Mouse (Mus musculus) liver, adult 2 months (tissue): ENCODE results near the gene Efna4. TPM values are rescaled to one million over a fixed set of nuclear protein-coding genes. Genes with fewer than 3 reads are reported as not detected.

Source experiments
- DNase-seq: peaks from one replicate; pipeline ENCODE4 v3.0.0-alpha.2; 2011; ENCODE audit warnings: low read depth, low spot score; ENCODE audit errors: extremely low read depth
- H3K27ac ChIP-seq: fragments of 200-500 bp; replicated peaks from 2 replicates; pipeline ENCODE4 v1.5.1; 2012; ENCODE audit warnings: low read depth, mild to moderate bottlenecking, control low read depth, inconsistent platforms, low read length; ENCODE audit not compliant: insufficient read depth
- H3K27me3 ChIP-seq: fragments of 200-500 bp; 2 replicates; pipeline ENCODE4 v1.6.1; 2012; ENCODE audit warnings: mild to moderate bottlenecking, moderate library complexity, low read length, inconsistent platforms; ENCODE audit not compliant: control insufficient read depth, insufficient read depth
- H3K36me3 ChIP-seq: fragments of 200-500 bp; 2 replicates; pipeline ENCODE4 v1.6.1; 2012; ENCODE audit warnings: low read length, inconsistent platforms; ENCODE audit not compliant: control insufficient read depth, insufficient read depth
- H3K4me1 ChIP-seq: fragments of 200-500 bp; 2 replicates; pipeline ENCODE4 v1.6.1; 2011; ENCODE audit warnings: low read length; ENCODE audit not compliant: control insufficient read depth, insufficient read depth
- H3K4me3 ChIP-seq: fragments of 200-500 bp; 2 replicates; pipeline ENCODE4 v1.5.1; 2011; ENCODE audit warnings: low read depth, mild to moderate bottlenecking, control low read depth, low read length, moderate library complexity; ENCODE audit not compliant: insufficient read depth
- H3K79me2 ChIP-seq: fragments of 200-500 bp; 2 replicates; pipeline ENCODE4 v1.6.1; 2012; ENCODE audit warnings: inconsistent platforms, mild to moderate bottlenecking, low read length, moderate library complexity; ENCODE audit not compliant: control insufficient read depth, insufficient read depth
- H3K9ac ChIP-seq: fragments of 200-500 bp; 2 replicates; pipeline ENCODE4 v1.6.1; 2012; ENCODE audit warnings: low read depth, mild to moderate bottlenecking, control low read depth, inconsistent platforms, low read length
- CTCF ChIP-seq: fragments of 200-500 bp; IDR thresholded peaks from 2 replicates; pipeline ENCODE4 v1.5.1; 2011; ENCODE audit warnings: low read depth, low read length, control low read depth
- POLR2A ChIP-seq: fragments of 200-500 bp; IDR thresholded peaks from 2 replicates; pipeline ENCODE4 v1.6.1; 2011; ENCODE audit warnings: low read length, control low read depth; ENCODE audit not compliant: insufficient read depth; ENCODE audit errors: extremely low read depth
- WGBS: fragments of 180-500 bp; shearing (Covaris S2); methylation state at CpG from one replicate; pipeline ENCODE4 v1.1.7; 2018; 5-methylcytosine and 5-hydroxymethylcytosine counted together
- polyA plus RNA-seq: library from polyadenylated mRNA; depleted of rRNA; stranded (reverse); fragments of >200 nt; gene quantifications from 2 replicates; pipeline ENCODE4 v1.2.3, GENCODE M21; 2012
- total RNA-seq: library from RNA; depleted of rRNA; stranded (reverse); fragments of >200 nt; gene quantifications from 2 replicates; pipeline ENCODE4 v1.2.3, GENCODE M21; 2014

Gene Efna4
- total and polyA plus RNA-seq, 2 experiments: 0.06 TPM; not detected in 1

- TF ChIP-seq POLR2A (no peak), CTCF (no peak)
- Histone ChIP-seq H3K9ac (no peak overlapping the region), H3K27ac (no peak overlapping the region), H3K36me3 (no peaks in the 10 kb centered on the region), H3K79me2 (no peaks in the 10 kb centered on the region), H3K27me3 (peaks cover 46% of the 10 kb centered on the region), H3K4me3 (no peak overlapping the region), H3K4me1 (peaks cover 21% of the 10 kb centered on the region)
- WGBS: 27% methylated on average over 21 of the region's 21 CpGs
- no peak for DNase-seq
Measured at GRCm38 (mm10) chr3:89318971-89319590, 18.7 kb downstream of the Efna4 start.

DNA sequence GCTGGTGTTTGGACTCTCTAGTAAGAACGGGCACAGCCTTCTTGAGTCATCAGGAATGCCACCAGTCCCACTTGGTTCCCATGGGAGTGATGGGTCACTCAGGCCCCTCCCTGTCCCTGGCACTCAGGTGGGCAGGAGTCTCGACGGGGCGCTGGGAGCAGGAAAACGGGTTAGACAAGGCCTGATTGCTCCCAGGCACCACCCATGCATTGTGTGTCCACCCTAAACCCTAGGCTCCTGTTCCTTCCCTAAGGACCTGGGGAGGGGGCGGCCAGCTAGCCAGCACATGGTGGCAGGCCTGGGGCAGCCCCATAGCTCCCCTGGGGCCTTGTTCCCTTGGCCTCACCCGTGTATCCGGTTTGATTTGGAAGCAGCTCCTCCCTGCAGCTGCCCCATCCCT lies 19.5 kb downstream of the Efna4 start:
- no peak for DNase-seq
- no peak for TF ChIP-seq POLR2A
- no peak overlapping the region for H3K9ac ChIP-seq
- no peaks in the 10 kb centered on the region for H3K79me2 ChIP-seq
- WGBS: 85% methylated on average over 8 of the region's 8 CpGs
- H3K36me3 ChIP-seq: no peaks in the 10 kb centered on the region
- H3K4me3 ChIP-seq: no peak overlapping the region
- peaks cover 46% of the 10 kb centered on the region for H3K27me3 ChIP-seq
- H3K4me1 ChIP-seq: peaks cover 21% of the 10 kb centered on the region
- H3K27ac ChIP-seq: no peak overlapping the region

- Histone ChIP-seq H3K79me2 (no peaks in the 10 kb centered on the region), H3K4me1 (peaks cover 16% of the 10 kb centered on the region; the same call in 1 of the 2 replicates), H3K36me3 (no peaks in the 10 kb centered on the region), H3K27me3 (peaks cover 37% of the 10 kb centered on the region), H3K4me3 (no peak overlapping the region), H3K27ac (no peak overlapping the region), H3K9ac (no peak overlapping the region)
- WGBS: 77% methylated on average over 6 of the region's 6 CpGs
- TF ChIP-seq CTCF: no peak
- no peak for TF ChIP-seq POLR2A
- no peak for DNase-seq
Measured at GRCm38 (mm10) chr3:89317246-89317645, 20.6 kb downstream of the Efna4 start.

DNA sequence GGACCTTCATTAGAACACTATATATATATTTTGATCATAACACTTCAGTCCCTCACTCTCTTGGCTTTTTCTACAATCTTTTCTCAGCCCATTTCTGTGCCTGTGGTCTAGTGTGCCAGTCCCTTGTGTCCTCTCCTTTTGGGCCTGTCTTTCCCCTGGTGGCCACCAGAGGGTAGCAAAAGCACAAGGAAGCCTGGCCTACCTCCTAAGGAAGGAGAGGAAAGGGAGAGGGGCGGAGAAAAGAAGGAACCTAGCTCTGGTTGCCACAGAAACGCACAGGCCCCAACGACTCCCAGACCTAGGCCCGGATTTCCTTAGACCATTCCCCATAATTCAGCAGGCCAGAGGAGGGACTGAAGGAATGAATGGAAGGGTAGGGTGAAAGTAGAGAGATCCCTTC lies 21.0 kb downstream of the Efna4 start:
- 8% methylated on average over 4 of the region's 4 CpGs for WGBS

DNA sequence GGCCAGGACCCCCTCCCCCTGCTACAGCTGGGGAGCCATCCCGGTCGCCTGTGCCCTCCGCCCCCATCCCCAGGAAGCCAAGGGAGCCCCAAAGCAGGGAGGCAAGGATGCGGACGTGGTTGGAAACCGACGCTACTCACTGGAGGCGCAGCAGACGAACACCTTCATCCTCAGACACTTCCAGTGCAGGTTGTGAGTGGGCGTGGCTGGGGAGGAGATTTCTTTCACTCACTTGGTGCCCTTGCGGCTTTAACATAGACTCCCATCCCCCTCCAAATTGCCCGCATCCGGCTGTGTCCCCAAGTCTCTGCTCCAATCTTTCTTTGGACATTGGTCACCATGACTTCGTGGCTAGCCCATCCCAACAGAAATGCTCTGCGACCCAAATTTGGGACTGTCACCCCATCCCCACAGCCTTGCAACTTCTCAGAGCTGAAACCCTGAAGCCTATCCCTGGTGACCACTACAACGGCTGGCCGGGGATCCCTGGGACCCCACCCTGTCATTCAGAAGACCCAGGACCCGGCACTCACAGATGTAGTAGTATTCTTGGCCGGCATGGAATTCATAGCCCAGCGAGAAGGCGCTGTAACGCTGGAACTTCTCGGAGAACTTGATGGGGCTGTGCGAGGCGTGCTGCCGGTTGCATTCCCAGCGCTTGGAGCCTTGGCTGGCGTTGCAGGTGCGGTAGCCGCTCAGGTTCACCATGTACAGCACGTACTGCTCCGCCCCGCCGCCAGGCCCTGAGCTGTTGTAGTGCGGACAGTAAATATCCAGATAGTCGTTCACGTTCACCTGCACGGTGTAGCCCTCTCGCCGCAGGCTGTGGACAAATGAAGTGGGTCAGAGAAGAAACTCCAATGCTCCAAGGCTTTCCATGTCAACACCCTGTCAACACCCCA lies 21.6 kb downstream of the Efna4 start:
- no peak overlapping the region for H3K9ac ChIP-seq
- WGBS: 13% methylated on average over 40 of the region's 40 CpGs

More for the DNA sequence above, 21.0 kb downstream of the Efna4 start:
- peak; percentile 90 for TF ChIP-seq CTCF
- no peak for TF ChIP-seq POLR2A
- Histone ChIP-seq H3K79me2 (no peaks in the 10 kb centered on the region), H3K27me3 (peaks cover 33% of the 10 kb centered on the region), H3K4me1 (peaks cover 12% of the 10 kb centered on the region; the same call in 1 of the 2 replicates), H3K9ac (no peak overlapping the region), H3K27ac (no peak overlapping the region), H3K4me3 (no peak overlapping the region), H3K36me3 (no peaks in the 10 kb centered on the region)
- peak; percentile 52 for DNase-seq

More for the DNA sequence above, 21.6 kb downstream of the Efna4 start:
- Histone ChIP-seq H3K27ac (no peak overlapping the region), H3K27me3 (peaks cover 26% of the 10 kb centered on the region), H3K36me3 (no peaks in the 10 kb centered on the region), H3K4me3 (no peak overlapping the region), H3K4me1 (peaks cover 7% of the 10 kb centered on the region; the same call in 1 of the 2 replicates), H3K79me2 (no peaks in the 10 kb centered on the region)
- DNase-seq: no peak
- TF ChIP-seq POLR2A (no peak), CTCF (peak; percentile 10; the same call in 1 of the 2 replicates)
